Mouse (Mus musculus) thymus, postnatal 14 days (tissue): ENCODE results near the gene Lnx2.

ENCODE experiments used
- DNase-seq: peaks from one replicate; pipeline ENCODE4 v3.0.0; 2021

The Lnx2 gene

GRCm38 (mm10) chr5:147076026-147076798, at the start of gene Lnx2:
Gene Lnx2, minus strand, starts transcription at chr5:147076586.
- peak; percentile 98 for DNase-seq

- DNase-seq, result no peak
Observed at GRCm38 (mm10) chr5:147125542-147126185, 49.3 kb upstream of the Lnx2 start.

- no peak for DNase-seq
Observed at GRCm38 (mm10) chr5:147124794-147125193, 48.4 kb upstream of the Lnx2 start.

GRCm38 (mm10) chr5:147121146-147121545, 44.8 kb upstream of the Lnx2 start:
- no peak for DNase-seq

GRCm38 (mm10) chr5:147117027-147117426, 40.6 kb upstream of the Lnx2 start:
- no peak for DNase-seq

- DNase-seq, result no peak
Observed at GRCm38 (mm10) chr5:147115631-147116030, 39.2 kb upstream of the Lnx2 start.

- DNase-seq, result no peak
Observed at GRCm38 (mm10) chr5:147114738-147115137, 38.4 kb upstream of the Lnx2 start.

GRCm38 (mm10) chr5:147108861-147109591, 32.6 kb upstream of the Lnx2 start:
- DNase-seq, result no peak

- DNase-seq, result no peak
Observed at GRCm38 (mm10) chr5:147107276-147107675, 30.9 kb upstream of the Lnx2 start.

- DNase-seq, result no peak
Observed at GRCm38 (mm10) chr5:147102295-147102694, 25.9 kb upstream of the Lnx2 start.

GRCm38 (mm10) chr5:147100180-147100579, 23.8 kb upstream of the Lnx2 start:
- DNase-seq, result no peak

- DNase-seq, result no peak
Observed at GRCm38 (mm10) chr5:147098667-147099066, 22.3 kb upstream of the Lnx2 start.

GRCm38 (mm10) chr5:147096586-147096985, 20.2 kb upstream of the Lnx2 start:
- DNase-seq, result no peak

- DNase-seq, result no peak
Observed at GRCm38 (mm10) chr5:147094296-147094695, 17.9 kb upstream of the Lnx2 start.

GRCm38 (mm10) chr5:147092448-147092847, 16.1 kb upstream of the Lnx2 start:
- no peak for DNase-seq

- DNase-seq, result no peak
Observed at GRCm38 (mm10) chr5:147090256-147090963, 14.0 kb upstream of the Lnx2 start.

GRCm38 (mm10) chr5:147089836-147090235, 13.4 kb upstream of the Lnx2 start:
- no peak for DNase-seq

GRCm38 (mm10) chr5:147086816-147087215, 10.4 kb upstream of the Lnx2 start:
- no peak for DNase-seq

- DNase-seq, result no peak
Observed at GRCm38 (mm10) chr5:147085201-147085894, 9.0 kb upstream of the Lnx2 start.

GRCm38 (mm10) chr5:147078110-147078900, 1.9 kb upstream of the Lnx2 start:
- no peak for DNase-seq

- peak; percentile 97 for DNase-seq
Observed at GRCm38 (mm10) chr5:147077305-147078034, 1.1 kb upstream of the Lnx2 start.
